Mouse (Mus musculus) midbrain, embryonic 14.5 days (tissue): ENCODE results near the gene Clec16a. TPM values are rescaled to one million over a fixed set of nuclear protein-coding genes. Genes with fewer than 3 reads are reported as not detected.

ENCODE experiments used
- polyA plus RNA-seq: library from polyadenylated mRNA; unstranded; fragments of >200 nt; fragmentation: Nextera tagmentation; extraction: Ambion mirVana; gene quantifications from 2 replicates; pipeline ENCODE4 v1.2.1, GENCODE M21; 2014

Clec16a gene
- polyA plus RNA-seq, 1 experiment from 2014 or later = 78.4 TPM

Other genes starting within 250 kb of the Clec16a start
- gene Emp2, start 231.4 kb upstream of the Clec16a start, polyA plus RNA-seq = 7.1 and 7.4 TPM in 2 replicates
- gene Tekt5, start 149.8 kb upstream of the Clec16a start, polyA plus RNA-seq = 7.2 and 11.4 TPM in 2 replicates
- gene Nubp1, start 133.4 kb upstream of the Clec16a start, polyA plus RNA-seq = 47.3 and 49.0 TPM in 2 replicates
- gene Tvp23a, start 98.0 kb upstream of the Clec16a start, polyA plus RNA-seq = 39.1 and 45.2 TPM in 2 replicates
- gene Ciita, start 65.3 kb upstream of the Clec16a start, polyA plus RNA-seq = 0.57 and 0.58 TPM in 2 replicates
- 21.8 and 25.3 TPM in 2 replicates for gene Dexi, start 2.3 kb upstream of the Clec16a start, polyA plus RNA-seq
- gene Socs1, start 240.2 kb downstream of the Clec16a start, polyA plus RNA-seq = 2.5 and 2.7 TPM in 2 replicates
- gene Tnp2, start 243.3 kb downstream of the Clec16a start, polyA plus RNA-seq = not detected in 2 replicates
- not detected in 2 replicates for gene Prm3, start 245.6 kb downstream of the Clec16a start, polyA plus RNA-seq